Mouse (Mus musculus): ENCODE results near the gene Acly. TPM values are rescaled to one million over a fixed set of nuclear protein-coding genes. Genes with fewer than 3 reads are reported as not detected.

The Acly gene
- polyA plus RNA-seq, 1 experiment from 2014 or later = 219 TPM

GRCm38 (mm10) chr11:100465229-100465792 is 62.5 kb downstream of the Acly start:
- 96% methylated on average over 1 of the region's 1 CpGs for WGBS
- DNase-seq = no peak
- no peak overlapping the region for H3K9ac ChIP-seq (replicated peaks; ENCODE audit: low read length)
- no peak overlapping the region for H3K4me2 ChIP-seq (ENCODE audit: low read length)
- H3K4me1 ChIP-seq (ENCODE audit: control insufficient read depth, insufficient read depth, low read length) = peaks cover 11% of the 10 kb centered on the region
- peaks cover 32% of the 10 kb centered on the region for H3K36me3 ChIP-seq (ENCODE audit: control insufficient read depth, insufficient read depth, low read length)
- no peaks in the 10 kb centered on the region for H3K9me3 ChIP-seq (ENCODE audit: control insufficient read depth, low read length)
- no peaks in the 10 kb centered on the region for H3K27me3 ChIP-seq (ENCODE audit: control insufficient read depth, insufficient read depth, low read length)
- H3K27ac ChIP-seq (replicated peaks; ENCODE audit: low read depth, low read length) = no peak overlapping the region
- ATAC-seq (ENCODE audit: low FRiP score, low TSS enrichment) = no peak
- no peak overlapping the region for H3K4me3 ChIP-seq (replicated peaks; ENCODE audit: low read depth, low read length)

GRCm38 (mm10) chr11:100462699-100463098 is 65.1 kb downstream of the Acly start:
- no peak overlapping the region for H3K9ac ChIP-seq (replicated peaks; ENCODE audit: low read length)
- no peak for DNase-seq
- H3K27ac ChIP-seq (replicated peaks; ENCODE audit: low read depth, low read length) = no peak overlapping the region
- ATAC-seq (ENCODE audit: low FRiP score, low TSS enrichment) = no peak
- 96% methylated on average over 10 of the region's 10 CpGs for WGBS
- H3K4me2 ChIP-seq (ENCODE audit: low read length) = no peak overlapping the region
- H3K36me3 ChIP-seq (ENCODE audit: control insufficient read depth, insufficient read depth, low read length) = peaks cover 31% of the 10 kb centered on the region
- no peaks in the 10 kb centered on the region for H3K4me1 ChIP-seq (ENCODE audit: control insufficient read depth, insufficient read depth, low read length)
- H3K9me3 ChIP-seq (ENCODE audit: control insufficient read depth, low read length) = no peaks in the 10 kb centered on the region
- H3K27me3 ChIP-seq (ENCODE audit: control insufficient read depth, insufficient read depth, low read length) = no peaks in the 10 kb centered on the region
- no peak overlapping the region for H3K4me3 ChIP-seq (replicated peaks; ENCODE audit: low read depth, low read length)

GRCm38 (mm10) chr11:100457711-100458110 is 70.1 kb downstream of the Acly start:
- no peak overlapping the region for H3K4me3 ChIP-seq (replicated peaks; ENCODE audit: low read depth, low read length)
- H3K9ac ChIP-seq (replicated peaks; ENCODE audit: low read length) = no peak overlapping the region
- no peak for DNase-seq
- H3K4me1 ChIP-seq (ENCODE audit: control insufficient read depth, insufficient read depth, low read length) = no peaks in the 10 kb centered on the region
- peaks cover 36% of the 10 kb centered on the region for H3K36me3 ChIP-seq (ENCODE audit: control insufficient read depth, insufficient read depth, low read length)
- 92% methylated on average over 5 of the region's 5 CpGs for WGBS
- H3K9me3 ChIP-seq (ENCODE audit: control insufficient read depth, low read length) = no peaks in the 10 kb centered on the region
- no peak overlapping the region for H3K27ac ChIP-seq (replicated peaks; ENCODE audit: low read depth, low read length)
- H3K4me2 ChIP-seq (ENCODE audit: low read length) = no peak overlapping the region
- no peaks in the 10 kb centered on the region for H3K27me3 ChIP-seq (ENCODE audit: control insufficient read depth, insufficient read depth, low read length)
- no peak for ATAC-seq (ENCODE audit: low FRiP score, low TSS enrichment)

GRCm38 (mm10) chr11:100457247-100457646 is 70.6 kb downstream of the Acly start:
- no peak overlapping the region for H3K27ac ChIP-seq (replicated peaks; ENCODE audit: low read depth, low read length)
- no peak for ATAC-seq (ENCODE audit: low FRiP score, low TSS enrichment)
- no peaks in the 10 kb centered on the region for H3K4me1 ChIP-seq (ENCODE audit: control insufficient read depth, insufficient read depth, low read length)
- 87% methylated on average over 4 of the region's 4 CpGs for WGBS
- no peak overlapping the region for H3K4me2 ChIP-seq (ENCODE audit: low read length)
- DNase-seq = no peak
- no peak overlapping the region for H3K9ac ChIP-seq (replicated peaks; ENCODE audit: low read length)
- no peak overlapping the region for H3K4me3 ChIP-seq (replicated peaks; ENCODE audit: low read depth, low read length)
- H3K27me3 ChIP-seq (ENCODE audit: control insufficient read depth, insufficient read depth, low read length) = no peaks in the 10 kb centered on the region
- H3K36me3 ChIP-seq (ENCODE audit: control insufficient read depth, insufficient read depth, low read length) = peaks cover 32% of the 10 kb centered on the region
- H3K9me3 ChIP-seq (ENCODE audit: control insufficient read depth, low read length) = no peaks in the 10 kb centered on the region

GRCm38 (mm10) chr11:100442625-100443024 is 85.2 kb downstream of the Acly start:
- Histone ChIP-seq H3K4me1 (ENCODE audit: control insufficient read depth, insufficient read depth, low read length) (peaks cover 11% of the 10 kb centered on the region; the same call in 1 of the 2 replicates), H3K4me3 (replicated peaks; ENCODE audit: low read depth, low read length) (no peak overlapping the region), H3K9me3 (ENCODE audit: control insufficient read depth, low read length) (no peaks in the 10 kb centered on the region), H3K27ac (replicated peaks; ENCODE audit: low read depth, low read length) (no peak overlapping the region), H3K4me2 (ENCODE audit: low read length) (no peak overlapping the region), H3K36me3 (ENCODE audit: control insufficient read depth, insufficient read depth, low read length) (peaks cover 4% of the 10 kb centered on the region), H3K9ac (replicated peaks; ENCODE audit: low read length) (no peak overlapping the region), H3K27me3 (ENCODE audit: control insufficient read depth, insufficient read depth, low read length) (no peaks in the 10 kb centered on the region)
- ATAC-seq (ENCODE audit: low FRiP score, low TSS enrichment) (no peak), DNase-seq (no peak)
- 90% methylated on average over 6 of the region's 6 CpGs for WGBS

GRCm38 (mm10) chr11:100441797-100442196 is 86.0 kb downstream of the Acly start, which contains the start of the genes Nt5c3b and Klhl10:
Gene Nt5c3b, minus strand, starts transcription at chr11:100441808.
Gene Klhl10, plus strand, starts transcription at chr11:100441917.
- H3K9me3 ChIP-seq (ENCODE audit: control insufficient read depth, low read length) = no peaks in the 10 kb centered on the region
- 89% methylated on average over 8 of the region's 8 CpGs for WGBS
- peak within 1 kb of the TSS; percentile 84 for H3K9ac ChIP-seq (replicated peaks; ENCODE audit: low read length)
- ATAC-seq (ENCODE audit: low FRiP score, low TSS enrichment) (no peak), DNase-seq (no peak)
- H3K27me3 ChIP-seq (ENCODE audit: control insufficient read depth, insufficient read depth, low read length) = no peaks in the 10 kb centered on the region
- peaks cover 11% of the 10 kb centered on the region; the same call in 1 of the 2 replicates for H3K4me1 ChIP-seq (ENCODE audit: control insufficient read depth, insufficient read depth, low read length)
- H3K4me3 ChIP-seq (replicated peaks; ENCODE audit: low read depth, low read length) = peak within 1 kb of the TSS; percentile 68
- H3K4me2 ChIP-seq (ENCODE audit: low read length) = peak within 1 kb of the TSS; percentile 71
- peak within 1 kb of the TSS; percentile 66 for H3K27ac ChIP-seq (replicated peaks; ENCODE audit: low read depth, low read length)
- H3K36me3 ChIP-seq (ENCODE audit: control insufficient read depth, insufficient read depth, low read length) = peaks cover 12% of the 10 kb centered on the region

- Histone ChIP-seq H3K9ac (replicated peaks; ENCODE audit: low read length) (peak overlapping the region; percentile 84), H3K4me3 (replicated peaks; ENCODE audit: low read depth, low read length) (peak overlapping the region; percentile 68), H3K9me3 (ENCODE audit: control insufficient read depth, low read length) (no peaks in the 10 kb centered on the region), H3K27ac (replicated peaks; ENCODE audit: low read depth, low read length) (peak overlapping the region; percentile 66), H3K4me2 (ENCODE audit: low read length) (peak overlapping the region; percentile 71), H3K27me3 (ENCODE audit: control insufficient read depth, insufficient read depth, low read length) (no peaks in the 10 kb centered on the region), H3K4me1 (ENCODE audit: control insufficient read depth, insufficient read depth, low read length) (peaks cover 11% of the 10 kb centered on the region; the same call in 1 of the 2 replicates), H3K36me3 (ENCODE audit: control insufficient read depth, insufficient read depth, low read length) (peaks cover 20% of the 10 kb centered on the region)
- WGBS = 2% methylated on average over 52 of the region's 52 CpGs
- peak; percentile 92 for ATAC-seq (ENCODE audit: low FRiP score, low TSS enrichment)
- DNase-seq = peak; percentile 94
Measured at GRCm38 (mm10) chr11:100440691-100441522, 86.9 kb downstream of the Acly start.

- ATAC-seq (ENCODE audit: low FRiP score, low TSS enrichment) (no peak), DNase-seq (no peak)
- Histone ChIP-seq H3K27me3 (ENCODE audit: control insufficient read depth, insufficient read depth, low read length) (no peaks in the 10 kb centered on the region), H3K9me3 (ENCODE audit: control insufficient read depth, low read length) (no peaks in the 10 kb centered on the region), H3K4me2 (ENCODE audit: low read length) (no peak overlapping the region), H3K4me3 (replicated peaks; ENCODE audit: low read depth, low read length) (no peak overlapping the region), H3K36me3 (ENCODE audit: control insufficient read depth, insufficient read depth, low read length) (peaks cover 39% of the 10 kb centered on the region), H3K9ac (replicated peaks; ENCODE audit: low read length) (no peak overlapping the region), H3K27ac (replicated peaks; ENCODE audit: low read depth, low read length) (no peak overlapping the region), H3K4me1 (ENCODE audit: control insufficient read depth, insufficient read depth, low read length) (peaks cover 11% of the 10 kb centered on the region; the same call in 1 of the 2 replicates)
- WGBS = 56% methylated on average over 1 of the region's 1 CpGs
Measured at GRCm38 (mm10) chr11:100437901-100438300, 89.9 kb downstream of the Acly start.
